Mouse (Mus musculus): ENCODE results near the gene Rab11a. TPM values are rescaled to one million over a fixed set of nuclear protein-coding genes. Genes with fewer than 3 reads are reported as not detected.

Gene Rab11a
- total RNA-seq, 1 experiment from 2014 or later, result 206 TPM

- ATAC-seq (replicated peaks in 1 of 2; ENCODE audit: insufficient read depth in 1 of 2, low FRiP score in 2 of 2, low TSS enrichment in 1 of 2, low read depth in 1 of 2, poor library complexity in 2 of 2, severe bottlenecking in 2 of 2), result no peak; a peak in 1 of 4 replicates
These were observed 71.0 kb downstream of the Rab11a start for GRCm38 (mm10) chr9:64666549-64666948.

Other genes starting within 250 kb of the Rab11a start
- 55.7 and 75.6 TPM in 2 replicates for gene Dennd4a, start 73.6 kb upstream of the Rab11a start, total RNA-seq (2017)
- not detected in 2 replicates for gene Slc24a1, start 213.8 kb upstream of the Rab11a start, total RNA-seq (2017)
- gene Ints14, start 223.1 kb upstream of the Rab11a start, total RNA-seq (2017), result 28.8 and 39.5 TPM in 2 replicates

All from hematopoietic stem cell, adult 5-6 weeks (primary cell).